Mouse (Mus musculus) liver, adult 2 months (tissue): ENCODE results near the gene Mrps23.

Experiments used
- CTCF ChIP-seq: fragments of 200-500 bp; IDR thresholded peaks from 2 replicates; pipeline ENCODE4 v1.5.1; 2011; ENCODE audit warnings: low read depth, low read length, control low read depth
- POLR2A ChIP-seq: fragments of 200-500 bp; IDR thresholded peaks from 2 replicates; pipeline ENCODE4 v1.6.1; 2011; ENCODE audit warnings: low read length, control low read depth; ENCODE audit not compliant: insufficient read depth; ENCODE audit errors: extremely low read depth

GRCm38 (mm10) chr11:88245581-88246170 is 41.5 kb downstream of the Mrps23 start:
- TF ChIP-seq CTCF = no peak
- no peak for TF ChIP-seq POLR2A
